Mouse (Mus musculus) R1 (cell line): ENCODE measurements at regions not wholly inside any gene's neighbourhood (a gene's known extent, or its start where the extent isn't known, plus 50 kb on each side); places are given as distances from the start of the nearest gene placed in this dataset.
A peak's percentile ranks its signal among the peaks of the same experiment; 100 is the strongest.

Source experiments
- DNase-seq: peaks from one replicate; pipeline ENCODE4 v3.0.0-alpha.2; 2018; ENCODE audit warnings: low read depth, low spot score

DNA sequence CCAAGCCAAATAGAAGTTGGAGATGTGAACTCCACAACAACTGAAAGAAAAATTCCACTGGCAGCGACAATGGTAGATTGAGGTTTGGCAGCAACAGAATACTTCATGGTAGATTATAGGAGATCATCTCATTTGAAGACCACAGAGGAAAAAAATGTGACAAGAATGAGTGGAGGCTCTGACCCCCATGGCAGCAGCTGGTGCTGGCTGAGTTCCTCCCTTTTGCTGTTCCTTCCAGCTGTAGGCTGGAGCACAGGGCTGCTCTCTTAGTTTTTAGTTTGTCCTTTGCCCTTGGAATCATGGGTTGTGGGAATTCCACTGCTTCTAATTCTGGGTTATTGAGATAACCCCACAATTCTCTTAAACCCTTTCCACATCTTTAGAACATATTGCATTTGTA is 248.8 kb downstream of the Pros1 start:
- DNase-seq, result no peak

GRCm38 (mm10) chr16:63104383-63104782 is 250.3 kb downstream of the Pros1 start:
- no peak for DNase-seq

GRCm38 (mm10) chr16:63104938-63105714 is 251.0 kb downstream of the Pros1 start:
- no peak for DNase-seq

DNA sequence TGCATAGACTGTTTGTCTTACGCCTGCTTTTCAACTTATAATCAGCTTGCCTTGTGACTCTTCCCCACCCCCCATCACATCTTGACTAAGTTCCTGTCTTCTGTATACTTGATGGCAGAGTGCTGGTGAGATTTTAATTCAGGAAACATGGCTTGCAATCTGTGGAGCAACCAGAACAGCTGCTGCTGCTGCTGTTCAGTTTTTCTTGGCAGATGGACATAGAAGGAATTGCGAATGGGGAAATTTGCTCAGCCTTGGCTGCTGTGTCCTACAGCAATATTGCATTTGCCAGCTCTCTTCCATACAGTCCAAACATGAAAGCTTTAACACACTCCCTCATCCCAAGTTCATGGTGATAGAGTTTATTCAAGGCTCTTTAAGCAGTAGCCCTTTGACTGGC is 262.3 kb downstream of the Pros1 start:
- DNase-seq, result no peak

DNA sequence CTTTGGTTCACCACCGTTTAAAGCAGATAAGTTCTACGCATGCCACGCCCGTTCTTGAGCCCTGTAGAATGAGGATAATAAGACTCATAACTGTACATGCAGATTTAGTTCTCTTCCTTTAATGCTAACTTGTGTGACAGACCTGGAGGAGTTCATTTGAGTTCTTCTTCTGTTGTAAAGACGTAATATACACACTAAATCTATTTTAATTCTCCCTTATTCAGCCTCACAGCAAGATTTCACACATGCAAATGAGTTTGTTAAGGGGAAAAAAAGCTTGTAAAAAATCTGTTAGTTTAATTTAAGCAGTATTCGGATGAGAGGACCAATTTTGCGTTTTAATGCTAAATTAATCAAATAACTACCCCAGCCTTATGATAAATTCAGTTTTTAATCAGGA is 264.6 kb downstream of the Pros1 start:
- no peak for DNase-seq

GRCm38 (mm10) chr16:63143851-63144250 is 289.7 kb downstream of the Pros1 start:
- no peak for DNase-seq

- DNase-seq, result no peak
These were observed 301.3 kb downstream of the Pros1 start for GRCm38 (mm10) chr16:63155300-63155821.

- no peak for DNase-seq
These were observed 316.0 kb downstream of the Pros1 start for GRCm38 (mm10) chr16:63170101-63170500.

GRCm38 (mm10) chr16:63179228-63179627 is 325.1 kb downstream of the Pros1 start:
- DNase-seq, result no peak

- DNase-seq, result no peak
These were observed 337.1 kb downstream of the Pros1 start for GRCm38 (mm10) chr16:63191181-63191580.

DNA sequence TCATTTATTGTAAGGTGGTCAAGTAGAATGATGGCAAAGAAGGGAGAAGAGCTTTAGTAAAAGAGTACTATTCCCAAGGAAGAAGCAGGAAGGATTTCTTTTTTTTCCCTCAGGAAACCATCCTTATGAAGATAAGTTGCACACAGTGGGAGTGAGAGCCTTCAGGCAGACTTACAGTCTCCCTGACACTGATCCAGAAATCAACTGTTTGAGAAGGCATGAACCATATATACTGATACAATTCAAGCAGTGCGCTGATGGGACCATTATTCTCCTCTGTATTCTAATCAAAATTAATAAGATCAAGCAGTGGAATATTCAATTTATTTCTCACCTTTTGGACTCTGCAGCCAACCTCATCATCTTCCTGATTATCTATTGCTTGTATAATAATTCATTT is 337.5 kb downstream of the Pros1 start:
- no peak for DNase-seq

GRCm38 (mm10) chr16:63194595-63194994 is 340.5 kb downstream of the Pros1 start:
- no peak for DNase-seq

- DNase-seq, result peak; percentile 86
These were observed 359.4 kb downstream of the Pros1 start for GRCm38 (mm10) chr16:63213471-63213870.

- no peak for DNase-seq
These were observed 366.2 kb downstream of the Pros1 start for GRCm38 (mm10) chr16:63220228-63220879.

GRCm38 (mm10) chr16:63224608-63225007 is 370.5 kb downstream of the Pros1 start:
- DNase-seq, result no peak

DNA sequence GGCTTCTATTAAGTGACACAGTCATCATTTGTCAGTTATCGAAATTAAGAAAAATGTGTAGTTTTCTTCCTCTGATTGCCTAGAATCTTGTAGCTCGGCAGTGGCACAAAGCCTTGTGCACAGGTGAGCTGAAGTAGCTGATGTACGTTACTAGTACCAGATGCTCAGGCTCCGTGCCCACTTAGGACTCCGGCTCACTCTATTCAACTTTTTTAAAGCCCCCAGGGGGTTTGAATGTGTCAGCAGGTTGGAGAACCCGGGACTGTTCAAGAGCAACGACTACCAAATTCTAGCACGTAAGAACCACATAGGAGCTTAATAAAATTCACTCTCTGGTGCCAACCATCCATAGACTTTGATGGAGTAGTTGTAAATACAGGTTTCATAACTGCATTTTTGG is 371.0 kb downstream of the Pros1 start:
- no peak for DNase-seq

DNA sequence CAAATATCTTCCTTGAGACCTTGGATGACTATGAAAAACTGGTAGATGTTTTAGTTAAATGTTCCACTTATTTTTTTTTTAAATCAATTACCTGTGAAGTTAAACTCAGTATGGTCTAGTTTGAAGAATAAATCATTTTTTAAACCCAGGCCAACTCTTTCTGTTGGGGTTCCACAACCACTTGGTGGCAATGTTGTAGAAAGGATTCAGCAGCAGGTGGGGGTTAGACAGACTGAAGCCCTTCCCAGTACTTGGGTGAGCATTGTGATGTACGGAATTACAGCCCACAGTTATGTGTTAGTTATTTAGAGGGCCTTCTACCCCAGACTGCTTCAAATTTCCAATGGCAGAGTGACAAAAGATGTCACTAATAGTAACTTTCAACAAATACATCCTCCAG is 375.0 kb downstream of the Pros1 start:
- no peak for DNase-seq

DNA sequence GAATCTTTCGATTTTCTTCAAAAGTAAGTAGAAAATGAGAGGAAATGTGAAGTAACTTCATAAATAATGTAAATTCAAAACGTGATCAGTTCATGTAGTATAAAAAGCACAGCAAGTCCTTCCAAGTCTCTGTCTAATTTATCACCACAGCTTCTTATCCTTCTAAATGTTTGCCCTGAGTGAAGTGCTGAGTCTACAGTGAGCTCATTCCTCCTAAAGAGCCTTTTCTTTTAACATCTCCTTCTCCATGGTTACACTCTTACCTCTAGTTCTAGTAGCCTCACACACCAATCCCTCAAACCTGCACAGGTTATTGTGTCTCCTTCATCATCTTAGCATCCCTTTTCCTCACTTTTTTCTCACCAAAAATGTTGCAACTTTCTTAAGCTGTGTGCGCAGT is 375.5 kb downstream of the Pros1 start:
- DNase-seq, result no peak

- peak; percentile 1 for DNase-seq
These were observed 416.1 kb downstream of the Pros1 start for GRCm38 (mm10) chr16:63270173-63270572.

DNA sequence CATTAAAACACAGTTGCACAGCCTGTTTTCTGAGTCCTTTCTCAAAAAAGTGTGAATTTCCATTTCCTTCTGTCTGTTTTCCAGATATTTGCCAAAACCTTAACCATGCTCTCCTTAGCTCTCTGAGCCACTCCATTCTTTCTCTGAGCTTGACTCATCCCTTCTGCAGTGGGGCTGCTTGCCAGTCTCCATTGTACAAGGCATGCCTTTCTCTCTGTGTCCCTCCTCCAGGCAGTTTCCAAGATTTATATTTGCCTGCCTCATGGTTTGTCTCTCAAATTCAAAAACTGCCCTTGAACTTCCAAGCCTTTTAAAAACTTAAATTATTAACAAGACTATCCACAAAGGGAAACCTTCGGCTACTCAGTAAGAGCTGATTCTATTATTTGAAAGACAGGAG is 423.4 kb downstream of the Pros1 start:
- DNase-seq, result no peak

GRCm38 (mm10) chr16:63278259-63278697 is 424.2 kb downstream of the Pros1 start:
- no peak for DNase-seq

- DNase-seq, result no peak
These were observed 433.5 kb downstream of the Pros1 start for GRCm38 (mm10) chr16:63287655-63288054.

DNA sequence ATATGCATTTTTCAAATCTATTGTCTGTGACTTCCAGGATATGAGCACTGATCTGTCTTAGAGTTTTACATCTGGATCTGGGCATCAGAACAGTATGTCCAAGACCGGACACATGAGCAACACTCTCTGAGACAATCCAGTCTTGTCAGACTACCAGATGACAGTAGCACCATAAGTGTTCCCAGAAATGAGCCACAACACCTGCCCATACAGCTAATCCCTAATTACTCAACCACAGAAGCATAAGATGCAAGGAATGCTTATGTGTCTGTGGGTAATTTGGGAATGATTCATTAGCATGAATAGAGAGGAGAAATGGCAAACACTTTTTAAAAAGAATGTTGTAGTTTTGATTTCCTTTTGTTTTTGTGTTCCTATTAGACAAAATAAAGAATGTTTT is 457.6 kb downstream of the Pros1 start:
- DNase-seq, result no peak
